8 mouse cellular contexts compared by ENCODE assay signal in genomic region chr1:58677575-58677974, GRCm38 (mm10). TPM values are rescaled to one million over a fixed set of nuclear protein-coding genes. Genes with fewer than 3 reads are reported as not detected.
DNase-seq lines count a peak whose midpoint lies in the region; ATAC-seq lines count a peak whose summit lies in the region.

No protein-coding gene starts in this region.

- H3K4me1 ChIP-seq in hindbrain, embryonic 10.5 days (replicated peaks): no peaks in the 10 kb centered on the region
- no peaks in the 10 kb centered on the region for H3K4me1 ChIP-seq in hindbrain, embryonic 12.5 days
- no peaks in the 10 kb centered on the region for H3K4me1 ChIP-seq in limb, embryonic 11.5 days (ENCODE audit: control insufficient read depth, insufficient read depth, low read length)
- H3K4me1 ChIP-seq in forebrain, embryonic 12.5 days: no peaks in the 10 kb centered on the region

- H3K9ac ChIP-seq in hindbrain, embryonic 12.5 days: no peak overlapping the region
- no peak overlapping the region for H3K9ac ChIP-seq in limb, embryonic 11.5 days (ENCODE audit: low read length)
- H3K9ac ChIP-seq in forebrain, embryonic 12.5 days: no peak overlapping the region

- H3K27ac ChIP-seq in hindbrain, embryonic 10.5 days: no peak overlapping the region
- no peak overlapping the region for H3K27ac ChIP-seq in hindbrain, embryonic 12.5 days
- no peak overlapping the region for H3K27ac ChIP-seq in limb, embryonic 11.5 days (replicated peaks; ENCODE audit: low read depth, low read length)
- no peak overlapping the region for H3K27ac ChIP-seq in forebrain, embryonic 12.5 days

- peak; percentile 20 for DNase-seq in hindbrain, embryonic 10.5 days (ENCODE audit: low spot score)
- peak; percentile 49 for DNase-seq in A20 (ENCODE audit: low read depth, low spot score)
- DNase-seq in T-cell, adult 2 months (ENCODE audit: low spot score): peak; percentile 47
- DNase-seq in embryo, embryonic 11 days: peak; percentile 63
- DNase-seq in limb, embryonic 11.5 days (ENCODE audit: low spot score): peak; percentile 26
- DNase-seq in spleen, postnatal 10 days (ENCODE audit: low spot score in 2 of 2): peak; percentile 14 to 64

- no peaks in the 10 kb centered on the region for H3K27me3 ChIP-seq in hindbrain, embryonic 10.5 days (ENCODE audit: insufficient read depth, poor library complexity, severe bottlenecking)
- no peaks in the 10 kb centered on the region for H3K27me3 ChIP-seq in hindbrain, embryonic 12.5 days
- H3K27me3 ChIP-seq in limb, embryonic 11.5 days (ENCODE audit: control insufficient read depth, insufficient read depth, low read length): no peaks in the 10 kb centered on the region
- no peaks in the 10 kb centered on the region for H3K27me3 ChIP-seq in forebrain, embryonic 12.5 days

- no peaks in the 10 kb centered on the region for H3K9me3 ChIP-seq in hindbrain, embryonic 10.5 days
- H3K9me3 ChIP-seq in hindbrain, embryonic 12.5 days (replicated peaks): no peaks in the 10 kb centered on the region
- H3K9me3 ChIP-seq in limb, embryonic 11.5 days (ENCODE audit: control insufficient read depth, low read length): no peaks in the 10 kb centered on the region
- no peaks in the 10 kb centered on the region for H3K9me3 ChIP-seq in forebrain, embryonic 12.5 days

- ATAC-seq in hindbrain, embryonic 12.5 days (ENCODE audit: low FRiP score): no peak
- ATAC-seq in limb, embryonic 11.5 days (ENCODE audit: insufficient number of reproducible peaks, low FRiP score, low TSS enrichment, low read depth): no peak
- no peak for ATAC-seq in forebrain, embryonic 12.5 days (ENCODE audit: low FRiP score)

- H3K36me3 ChIP-seq in hindbrain, embryonic 10.5 days: no peaks in the 10 kb centered on the region
- H3K36me3 ChIP-seq in hindbrain, embryonic 12.5 days: no peaks in the 10 kb centered on the region
- no peaks in the 10 kb centered on the region for H3K36me3 ChIP-seq in limb, embryonic 11.5 days (ENCODE audit: control insufficient read depth, insufficient read depth, low read length)
- no peaks in the 10 kb centered on the region for H3K36me3 ChIP-seq in forebrain, embryonic 12.5 days (replicated peaks)

- WGBS in hindbrain, embryonic 10.5 days: 90% methylated on average over 1 of the region's 1 CpGs
- 89% methylated on average over 1 of the region's 1 CpGs for WGBS in hindbrain, embryonic 12.5 days
- WGBS in limb, embryonic 11.5 days: 100% methylated on average over 1 of the region's 1 CpGs
- WGBS in forebrain, embryonic 12.5 days: 100% methylated on average over 1 of the region's 1 CpGs

- H3K4me3 ChIP-seq in hindbrain, embryonic 10.5 days: no peak overlapping the region
- no peak overlapping the region for H3K4me3 ChIP-seq in hindbrain, embryonic 12.5 days
- H3K4me3 ChIP-seq in limb, embryonic 11.5 days (ENCODE audit: low read depth, low read length): no peak overlapping the region
- no peak overlapping the region for H3K4me3 ChIP-seq in forebrain, embryonic 12.5 days (replicated peaks)

- H3K4me2 ChIP-seq in hindbrain, embryonic 12.5 days (replicated peaks): no peak overlapping the region
- H3K4me2 ChIP-seq in limb, embryonic 11.5 days (ENCODE audit: low read depth, severe bottlenecking): no peak overlapping the region
- H3K4me2 ChIP-seq in forebrain, embryonic 12.5 days: no peak overlapping the region

RNA-seq across cellular contexts. Expression of gene Als2cr12, which starts 18.2 kb away (rescaled TPM):
- not detected in 2 replicates for polyA plus RNA-seq in hindbrain, embryonic 10.5 days (2016; fragmentation: Nextera tagmentation; extraction: Ambion mirVana)
- 0.13 TPM in 1 of 2 replicates, not detected in the other for polyA plus RNA-seq in hindbrain, embryonic 12.5 days (2016; fragmentation: Nextera tagmentation; extraction: Ambion mirVana)
- not detected in 2 replicates for polyA plus RNA-seq in limb, embryonic 11.5 days (2014; fragmentation: Nextera tagmentation; extraction: Ambion mirVana)
- polyA plus RNA-seq in forebrain, embryonic 12.5 days (2016; fragmentation: Nextera tagmentation; extraction: Ambion mirVana): not detected in 2 replicates

RNA-seq across cellular contexts. Expression of gene Cflar, which starts 33.7 kb away (rescaled TPM):
- polyA plus RNA-seq in hindbrain, embryonic 10.5 days (2016; fragmentation: Nextera tagmentation; extraction: Ambion mirVana): 26.6 and 29.8 TPM in 2 replicates
- 22.6 and 23.5 TPM in 2 replicates for polyA plus RNA-seq in hindbrain, embryonic 12.5 days (2016; fragmentation: Nextera tagmentation; extraction: Ambion mirVana)
- 25.6 and 27.4 TPM in 2 replicates for polyA plus RNA-seq in limb, embryonic 11.5 days (2014; fragmentation: Nextera tagmentation; extraction: Ambion mirVana)
- 23.8 and 24.8 TPM in 2 replicates for polyA plus RNA-seq in forebrain, embryonic 12.5 days (2016; fragmentation: Nextera tagmentation; extraction: Ambion mirVana)
